Mouse (Mus musculus) right cerebral cortex, adult 2 months (tissue): ENCODE results near the gene Mmp21.

Experiments
- DNase-seq, 2 experiments: peaks; one replicate each; pipeline ENCODE4 v3.0.0; 2021 to 2022; ENCODE audit warnings: low spot score in 2 of 2

Mmp21 gene

GRCm38 (mm10) chr7:133662467-133662866 lies 17.4 kb downstream of the Mmp21 start:
- DNase-seq = no peak

GRCm38 (mm10) chr7:133645716-133646115 lies 34.1 kb downstream of the Mmp21 start:
- no peak for DNase-seq

- DNase-seq = peak; percentile 70 to 81
Observed at GRCm38 (mm10) chr7:133638821-133639220, 41.0 kb downstream of the Mmp21 start.

GRCm38 (mm10) chr7:133638306-133638705 lies 41.6 kb downstream of the Mmp21 start:
- peak in 1 of 2 experiments; percentile 22 for DNase-seq

GRCm38 (mm10) chr7:133637361-133638305 lies 42.2 kb downstream of the Mmp21 start, which contains the start of gene Edrf1:
TSS of gene Edrf1 (plus strand) at chr7:133637543.
- peak; percentile 95 to 96 for DNase-seq

- peak; percentile 92 to 97 for DNase-seq
Observed at GRCm38 (mm10) chr7:133636738-133637352, 43.0 kb downstream of the Mmp21 start.

GRCm38 (mm10) chr7:133634932-133635650 lies 44.8 kb downstream of the Mmp21 start:
- no peak for DNase-seq

GRCm38 (mm10) chr7:133632476-133632875 lies 47.4 kb downstream of the Mmp21 start:
- DNase-seq = peak; percentile 70 to 77

- DNase-seq = no peak
Observed at GRCm38 (mm10) chr7:133630821-133631220, 49.0 kb downstream of the Mmp21 start.

- no peak for DNase-seq
Observed at GRCm38 (mm10) chr7:133627184-133627936, 52.5 kb downstream of the Mmp21 start.
